Mouse (Mus musculus): ENCODE results near the gene Jph2.
"Not testable (repeated sequence)": the region's sequence is repeated elsewhere in the genome, so short reads cannot be mapped to it uniquely, and the experiment has no call there.

DNA sequence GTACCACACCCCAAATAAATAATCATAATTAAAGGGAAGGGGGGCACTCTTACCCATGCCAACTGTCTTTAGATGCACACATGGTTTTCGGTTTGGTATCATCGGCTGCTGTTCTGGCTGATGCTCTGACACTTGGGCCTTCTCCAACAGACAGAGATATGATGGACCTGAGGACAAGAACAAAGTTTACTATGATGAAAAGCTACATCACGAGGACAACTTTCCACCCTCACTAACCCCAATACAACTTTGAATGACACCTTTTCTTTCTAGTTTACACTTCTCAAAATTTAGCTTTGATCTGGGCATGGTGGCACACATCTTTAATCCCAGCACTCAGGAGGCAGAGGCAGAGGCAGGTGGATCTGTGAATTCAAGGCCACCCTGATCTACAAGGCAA lies 13.6 kb upstream of the Jph2 start:
- TF ChIP-seq CTCF (IDR thresholded peaks at IDR 0.05; ENCODE audit: borderline replicate concordance, insufficient read depth, low read depth, low read length); POLR2A (IDR thresholded peaks at IDR 0.05; ENCODE audit: borderline replicate concordance, insufficient read depth, low read length): not testable (repeated sequence)
